Mouse (Mus musculus) fat pad, adult 2 months (tissue): Measurements from ENCODE around the gene Il12b.

Experiments
- DNase-seq: peaks from one replicate; pipeline ENCODE4 v3.0.0-alpha.2; 2011; ENCODE audit warnings: low read depth, low spot score; ENCODE audit errors: extremely low read depth

The Il12b gene

GRCm38 (mm10) chr11:44399763-44400162, at the start of gene Il12b:
TSS of gene Il12b (plus strand) at chr11:44400063.
- no peak for DNase-seq

GRCm38 (mm10) chr11:44354860-44355470, 44.9 kb upstream of the Il12b start:
- no peak for DNase-seq

DNA sequence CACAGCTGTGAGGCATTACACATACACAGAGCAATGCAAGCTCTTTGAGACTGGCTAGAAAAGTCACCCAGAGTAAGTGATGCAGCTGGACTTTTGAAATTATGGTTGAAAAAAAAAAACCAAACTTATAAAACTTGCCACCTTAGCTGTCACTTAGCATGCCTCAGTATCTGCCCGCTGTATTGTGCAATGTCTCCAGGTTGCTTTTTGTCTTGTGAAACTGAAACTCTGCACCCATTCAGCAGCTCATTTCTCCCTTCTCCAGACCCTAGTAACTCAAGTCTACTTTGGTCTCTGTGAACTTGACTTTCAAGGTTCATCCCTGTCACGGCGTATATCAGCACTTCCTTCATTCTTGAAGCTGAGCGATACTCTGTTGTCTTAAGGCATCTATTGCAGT, 43.7 kb upstream of the Il12b start:
- no peak for DNase-seq

GRCm38 (mm10) chr11:44364536-44364935, 35.3 kb upstream of the Il12b start:
- DNase-seq: peak; percentile 10

GRCm38 (mm10) chr11:44367711-44368110, 32.2 kb upstream of the Il12b start:
- DNase-seq: peak; percentile 43

- no peak for DNase-seq
Observed at GRCm38 (mm10) chr11:44372856-44373255, 27.0 kb upstream of the Il12b start.

DNA sequence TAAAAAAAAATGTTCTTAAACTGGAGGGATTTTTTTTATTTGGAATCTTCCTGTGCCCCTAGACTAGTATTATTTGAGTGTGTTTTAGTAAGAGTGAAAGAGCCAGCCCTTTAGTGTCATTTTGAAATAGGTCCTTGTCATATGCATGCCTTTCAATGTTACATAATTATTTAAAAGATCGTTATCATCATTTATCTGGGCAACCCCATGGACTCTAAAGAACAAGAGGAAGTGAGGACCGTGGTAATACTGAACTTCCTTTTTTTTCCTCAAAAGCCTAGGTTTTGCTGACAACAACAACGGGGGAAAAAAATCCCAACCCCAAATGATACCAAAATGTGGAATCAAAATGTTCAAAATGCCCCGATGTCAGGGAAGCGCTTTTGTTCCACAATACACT, 22.0 kb upstream of the Il12b start:
- DNase-seq: no peak

- no peak for DNase-seq
Observed at GRCm38 (mm10) chr11:44380432-44381051, 19.3 kb upstream of the Il12b start.

DNA sequence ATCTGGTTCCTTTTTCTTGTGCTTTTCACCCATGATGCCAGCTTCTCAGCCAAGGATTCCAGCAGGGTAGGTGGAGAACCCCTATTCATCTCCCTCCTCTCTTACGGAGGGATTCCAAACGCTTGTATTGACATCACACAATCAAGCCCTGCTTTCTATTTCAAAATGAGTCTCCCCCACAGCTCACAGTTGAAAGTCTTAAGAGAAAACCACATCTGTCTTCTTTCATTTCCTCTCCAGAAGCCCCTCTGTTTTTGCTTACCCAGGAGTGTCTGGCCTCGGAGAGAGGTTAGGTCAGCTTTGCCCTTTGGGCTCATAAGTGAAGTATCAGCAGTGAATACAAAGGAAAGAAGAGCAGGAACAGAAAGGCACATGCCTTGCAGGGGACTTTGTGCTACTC, 17.7 kb upstream of the Il12b start:
- no peak for DNase-seq

- DNase-seq: no peak
Observed at GRCm38 (mm10) chr11:44387031-44387430, 12.8 kb upstream of the Il12b start.

DNA sequence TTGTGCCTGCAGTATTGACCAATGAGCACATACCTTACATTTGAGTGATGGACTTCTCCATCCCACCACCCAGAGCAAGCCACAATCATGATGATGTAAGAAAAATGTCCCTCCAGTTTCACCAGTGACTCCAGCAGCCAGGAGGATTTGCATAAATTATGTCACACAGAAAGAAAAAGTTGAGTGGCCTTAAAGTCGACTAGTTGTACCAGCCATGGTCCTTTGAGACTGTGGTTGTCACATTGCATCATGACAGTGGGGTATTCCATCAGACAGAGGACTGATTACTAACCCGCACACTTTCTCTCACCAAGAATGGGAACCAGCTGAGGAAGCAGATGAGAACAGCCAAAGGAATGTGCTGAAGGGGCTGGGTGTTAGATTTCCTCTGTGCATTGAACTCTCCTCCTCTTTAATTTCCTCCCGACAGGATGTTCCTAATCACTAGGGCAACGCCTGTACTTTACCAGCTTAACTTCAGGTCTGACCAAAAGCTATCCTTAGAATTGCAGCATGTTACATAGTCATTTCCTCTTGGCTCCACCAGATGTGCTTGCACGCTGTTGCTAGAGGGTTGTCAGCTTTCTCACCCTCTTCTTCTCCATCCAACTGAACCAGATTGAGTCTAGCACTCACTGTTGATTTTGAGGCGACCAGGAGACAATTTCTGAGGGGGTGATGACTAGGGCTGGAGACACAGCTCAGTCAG, 9.7 kb upstream of the Il12b start:
- DNase-seq: no peak

DNA sequence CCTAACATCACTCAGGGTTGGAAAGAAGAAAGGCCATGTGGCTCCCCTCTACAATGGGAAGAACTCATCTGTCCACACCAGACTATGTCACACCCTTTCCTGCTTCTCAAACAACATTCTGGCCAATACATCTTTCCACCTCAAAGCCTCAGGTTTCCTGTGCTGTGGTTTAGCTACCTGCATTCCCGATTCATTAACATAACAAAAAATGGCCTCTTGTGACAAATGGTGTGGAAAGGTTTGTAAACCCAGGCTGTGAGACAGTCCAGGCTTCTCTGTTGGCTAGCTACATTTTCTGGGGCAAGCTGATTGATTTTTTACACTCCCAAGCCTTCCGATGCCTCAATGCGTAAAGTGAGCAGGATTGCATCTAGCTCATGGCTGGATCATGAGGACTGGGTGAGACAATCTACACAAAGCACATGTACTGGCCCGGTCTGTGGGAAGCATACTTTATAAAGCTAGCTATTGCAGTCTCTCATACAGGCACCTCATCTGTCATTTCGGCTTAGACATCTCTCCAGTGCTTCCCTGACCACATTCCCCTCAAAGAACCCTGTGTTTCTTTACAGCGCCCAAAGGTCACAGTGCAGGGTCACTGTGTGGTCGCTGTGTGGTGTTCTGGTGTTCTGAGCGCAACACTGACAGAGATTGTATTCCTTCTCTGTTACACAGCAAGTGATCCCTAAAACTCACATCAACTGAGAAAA, 6.6 kb upstream of the Il12b start:
- no peak for DNase-seq

DNA sequence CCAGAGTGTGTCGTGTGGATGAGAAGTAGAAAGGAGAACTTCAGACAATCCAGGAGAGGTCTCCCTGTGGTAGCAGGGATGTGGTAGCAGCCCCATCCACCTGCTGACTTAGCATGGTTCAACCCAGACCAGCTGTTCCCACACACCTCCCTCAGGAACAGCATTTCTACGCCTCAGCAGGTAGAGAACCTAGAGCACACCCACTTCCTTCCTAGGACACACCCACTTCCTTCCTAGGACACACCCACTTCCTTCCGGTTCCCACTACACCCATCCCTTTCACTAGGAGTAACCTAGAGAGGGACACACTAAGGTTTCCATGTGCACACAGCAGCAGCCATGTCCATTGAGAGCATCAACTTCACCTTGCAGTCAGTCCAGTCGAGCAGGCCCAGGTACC, 4.5 kb upstream of the Il12b start:
- DNase-seq: no peak

DNA sequence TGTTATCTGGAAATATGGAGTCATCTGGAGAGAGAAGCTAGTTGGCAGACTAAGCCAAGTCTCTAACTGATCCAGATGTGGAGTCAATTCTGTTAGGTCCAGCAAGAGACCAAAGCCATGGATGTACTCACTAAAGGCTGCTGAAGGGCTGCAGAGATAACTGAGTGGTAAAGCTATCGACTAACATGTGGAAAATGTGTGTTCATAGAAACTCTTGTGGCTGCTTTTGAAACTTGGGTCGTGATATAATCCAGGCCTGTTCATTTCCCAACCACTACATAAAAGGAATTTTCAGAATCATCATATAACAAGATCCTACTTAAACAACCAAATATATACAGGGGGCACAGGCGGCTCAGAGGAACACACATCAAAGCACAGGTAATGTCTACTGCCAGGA, 2.3 kb upstream of the Il12b start:
- DNase-seq: no peak

DNA sequence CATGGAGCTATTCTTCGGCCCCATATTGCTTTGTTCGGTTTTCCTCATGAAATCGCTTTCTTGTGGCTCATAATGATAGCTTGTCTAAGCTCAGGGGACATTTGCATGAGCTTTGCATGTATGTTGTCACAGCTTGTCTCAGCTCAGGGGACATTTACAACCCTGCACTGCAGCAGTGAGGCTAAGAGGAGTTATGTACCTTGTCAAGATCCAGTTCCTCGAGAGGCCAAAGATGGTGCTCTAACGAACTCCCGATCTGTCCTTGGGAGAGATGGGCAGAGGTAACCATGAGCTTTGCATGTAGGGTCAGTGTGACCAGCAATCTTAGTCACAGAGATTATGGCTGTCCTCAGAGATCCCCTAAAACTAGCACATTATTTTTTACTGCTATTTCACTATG, 1.5 kb upstream of the Il12b start:
- DNase-seq: no peak

- DNase-seq: no peak
Observed at GRCm38 (mm10) chr11:44398782-44399225, 1.1 kb upstream of the Il12b start.

- no peak for DNase-seq
Observed at GRCm38 (mm10) chr11:44401635-44402548, 2.0 kb downstream of the Il12b start.

GRCm38 (mm10) chr11:44405113-44405512, 5.2 kb downstream of the Il12b start:
- no peak for DNase-seq

GRCm38 (mm10) chr11:44405961-44406360, 6.1 kb downstream of the Il12b start:
- DNase-seq: peak; percentile 19

GRCm38 (mm10) chr11:44406457-44406856, 6.6 kb downstream of the Il12b start:
- no peak for DNase-seq

DNA sequence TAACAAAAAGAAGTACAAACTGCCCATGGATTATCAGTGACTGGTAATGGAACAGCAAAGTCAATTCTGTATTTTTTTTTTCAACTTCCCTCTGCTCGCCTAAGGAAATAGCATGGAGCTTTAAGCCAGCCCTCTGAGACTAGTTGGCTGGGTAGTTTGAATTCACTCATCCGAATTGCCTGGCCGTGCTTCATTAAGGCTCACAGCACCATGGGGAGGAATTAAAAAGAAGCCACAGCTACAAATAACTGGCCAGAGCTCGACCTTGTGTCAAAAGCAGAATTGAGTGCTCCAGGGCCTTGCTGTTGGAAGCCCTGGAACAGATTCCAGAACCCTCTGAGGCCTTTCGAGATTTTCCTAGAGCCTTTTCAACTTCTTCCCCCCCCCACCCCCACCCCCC, 8.8 kb downstream of the Il12b start:
- no peak for DNase-seq
